Mouse (Mus musculus): Measurements from ENCODE around the gene Cnp. TPM values are rescaled to one million over a fixed set of nuclear protein-coding genes. Genes with fewer than 3 reads are reported as not detected.

The Cnp gene
- total and polyA plus RNA-seq, 3 experiments = 19.0 to 20.8 TPM; not detected in 1

DNA sequence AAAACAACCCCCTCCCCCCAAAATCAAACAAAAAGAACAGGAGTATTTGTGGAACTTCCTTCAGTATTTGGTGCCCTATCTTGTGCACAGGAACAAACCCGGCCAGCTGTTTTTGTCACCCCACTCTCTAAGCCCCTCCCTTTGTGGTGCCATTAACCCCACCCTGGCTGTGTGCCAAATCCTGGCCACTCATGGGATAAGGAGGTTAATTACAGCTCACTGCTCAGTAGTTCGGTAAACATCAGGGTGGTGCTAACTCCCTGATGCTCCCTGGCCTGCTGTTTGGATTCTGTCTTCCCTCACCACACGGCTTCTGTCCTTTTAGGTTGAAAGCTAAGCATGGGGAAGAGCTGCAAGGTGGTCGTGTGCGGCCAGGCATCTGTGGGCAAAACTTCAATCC, 49.2 kb downstream of the Cnp start (continued):
- peak; percentile 98 for TF ChIP-seq SIN3A (IDR thresholded peaks at IDR 0.05; ENCODE audit: low read length)
- no peak for TF ChIP-seq CHD1 (IDR thresholded peaks at IDR 0.05; ENCODE audit: low read depth, low read length)
- TF ChIP-seq BHLHE40 (IDR thresholded peaks at IDR 0.05; ENCODE audit: borderline replicate concordance, low read depth, low read length) = peak; percentile 42; the same call in 1 of the 2 replicates
- peak; percentile 72 for TF ChIP-seq TCF12 (IDR thresholded peaks at IDR 0.05; ENCODE audit: low read depth, low read length)

GRCm38 (mm10) chr11:100625754-100626700, 51.3 kb downstream of the Cnp start:
- peaks cover 0 to 43% of the 10 kb centered on the region in 2 experiments; a peak in 2 of 4 replicates for H3K36me3 ChIP-seq (ENCODE audit: control insufficient read depth in 1 of 2, insufficient read depth in 2 of 2, low read length in 2 of 2)
- H3K27ac ChIP-seq (ENCODE audit: control insufficient read depth, low read depth, low read length) = peak overlapping the region; percentile 84

GRCm38 (mm10) chr11:100626701-100627195, 52.0 kb downstream of the Cnp start:
- Histone ChIP-seq H3K4me1 (ENCODE audit: control insufficient read depth in 1 of 2, insufficient read depth in 2 of 2, low read length in 2 of 2) (peaks cover 10 to 53% of the 10 kb centered on the region in 2 experiments), H3K9me3 (replicated peaks; ENCODE audit: insufficient read depth, low read length) (no peaks in the 10 kb centered on the region), H3K27me3 (ENCODE audit: control insufficient read depth in 1 of 2, insufficient read depth in 2 of 2, low read length in 2 of 2) (no peaks in the 10 kb centered on the region), H3K79me2 (ENCODE audit: control insufficient read depth, insufficient read depth, low read length, poor library complexity) (peaks cover 4% of the 10 kb centered on the region), H3K9ac (ENCODE audit: control insufficient read depth, low read depth, low read length, poor library complexity, severe bottlenecking) (peak overlapping the region; percentile 54), H3K36me3 (ENCODE audit: control insufficient read depth in 1 of 2, insufficient read depth in 2 of 2, low read length in 2 of 2) (peaks cover 0 to 43% of the 10 kb centered on the region in 2 experiments; a peak in 2 of 4 replicates), H3K27ac (ENCODE audit: control insufficient read depth, low read depth, low read length) (peak overlapping the region; percentile 84), H3K4me3 (ENCODE audit: control insufficient read depth in 1 of 2, insufficient read depth in 1 of 2, low read depth in 2 of 2, low read length in 2 of 2) (peak overlapping the region in 1 of 2 experiments; percentile 21; a peak in 1 of 4 replicates)
- DNase-seq (ENCODE audit: low read depth, low spot score) = peak; percentile 94
- TF ChIP-seq ZMIZ1 (IDR thresholded peaks at IDR 0.05; ENCODE audit: low read depth, low read length) (peak; percentile 83; the same call in 1 of the 2 replicates), ZKSCAN1 (IDR thresholded peaks at IDR 0.05; ENCODE audit: low read depth, low read length) (no peak), MXI1 (IDR thresholded peaks at IDR 0.05; ENCODE audit: low read depth, low read length) (peak; percentile 31; the same call in 1 of the 2 replicates), ELF1 (IDR thresholded peaks at IDR 0.05; ENCODE audit: low read depth, low read length) (peak; percentile 95), MAFK (IDR thresholded peaks at IDR 0.05; ENCODE audit: borderline replicate concordance, low read depth, low read length) (no peak), POLR2A (IDR thresholded peaks at IDR 0.05; ENCODE audit: control insufficient read depth in 1 of 2, insufficient read depth in 1 of 2, low read depth in 1 of 2, low read length in 2 of 2, poor library complexity in 1 of 2) (peak; percentile 19 to 87; a peak in 2 of 4 replicates), HCFC1 (IDR thresholded peaks at IDR 0.05; ENCODE audit: low read depth, low read length) (peak; percentile 81), MYB (IDR thresholded peaks at IDR 0.05; ENCODE audit: low read depth, low read length) (no peak), GABPA (IDR thresholded peaks at IDR 0.05; ENCODE audit: low read depth, low read length) (no peak), SIN3A (IDR thresholded peaks at IDR 0.05; ENCODE audit: low read length) (peak; percentile 61), TBP (IDR thresholded peaks at IDR 0.05; ENCODE audit: low read depth, low read length) (peak; percentile 93), EP300 (IDR thresholded peaks at IDR 0.05; ENCODE audit: low read depth in 1 of 2, low read length in 2 of 2) (peak in 1 of 2 experiments; percentile 32; a peak in 2 of 4 replicates), TAL1 (IDR thresholded peaks at IDR 0.05; ENCODE audit: low read length) (no peak), POLR2AphosphoS2 (IDR thresholded peaks at IDR 0.05; ENCODE audit: low read length) (peak; percentile 67; the same call in 1 of the 2 replicates), E2F4 (IDR thresholded peaks at IDR 0.05; ENCODE audit: borderline replicate concordance, low read depth, low read length) (no peak), CHD1 (IDR thresholded peaks at IDR 0.05; ENCODE audit: low read depth, low read length) (no peak), GATA1 (IDR thresholded peaks at IDR 0.05; ENCODE audit: low read depth, low read length) (no peak), NELFE (IDR thresholded peaks at IDR 0.05; ENCODE audit: low read depth, low read length) (peak; percentile 65), BHLHE40 (IDR thresholded peaks at IDR 0.05; ENCODE audit: borderline replicate concordance, low read depth, low read length) (no peak), JUND (IDR thresholded peaks at IDR 0.05; ENCODE audit: low read depth, low read length) (no peak), SMC3 (IDR thresholded peaks at IDR 0.05; ENCODE audit: low read depth, low read length) (peak; percentile 83), ZC3H11A (IDR thresholded peaks at IDR 0.05; ENCODE audit: low read depth, low read length) (peak; percentile 64), ZNF384 (IDR thresholded peaks at IDR 0.05; ENCODE audit: low read depth, low read length) (0 out of 2 replicates have a peak, but pooled peaks have one; percentile 5), UBTF (IDR thresholded peaks at IDR 0.05; ENCODE audit: borderline replicate concordance, insufficient read depth, low read depth, low read length) (0 out of 2 replicates have a peak, but pooled peaks have one; percentile 72)

More at GRCm38 (mm10) chr11:100625754-100626700, 51.3 kb downstream of the Cnp start:
- H3K27me3 ChIP-seq (ENCODE audit: control insufficient read depth in 1 of 2, insufficient read depth in 2 of 2, low read length in 2 of 2) = no peaks in the 10 kb centered on the region
- no peak for DNase-seq (ENCODE audit: low read depth, low spot score)
- H3K9ac ChIP-seq (ENCODE audit: control insufficient read depth, low read depth, low read length, poor library complexity, severe bottlenecking) = peak overlapping the region; percentile 4; the same call in 1 of the 2 replicates
- H3K4me1 ChIP-seq (ENCODE audit: control insufficient read depth in 1 of 2, insufficient read depth in 2 of 2, low read length in 2 of 2) = peaks cover 10 to 53% of the 10 kb centered on the region in 2 experiments
- H3K79me2 ChIP-seq (ENCODE audit: control insufficient read depth, insufficient read depth, low read length, poor library complexity) = peaks cover 4% of the 10 kb centered on the region
- H3K9me3 ChIP-seq (replicated peaks; ENCODE audit: insufficient read depth, low read length) = no peaks in the 10 kb centered on the region
- TF ChIP-seq ZC3H11A (IDR thresholded peaks at IDR 0.05; ENCODE audit: low read depth, low read length) (no peak), EP300 (IDR thresholded peaks at IDR 0.05; ENCODE audit: low read depth in 1 of 2, low read length in 2 of 2) (peak in 1 of 2 experiments; percentile 26; a peak in 1 of 4 replicates)
- H3K4me3 ChIP-seq (ENCODE audit: control insufficient read depth in 1 of 2, insufficient read depth in 1 of 2, low read depth in 2 of 2, low read length in 2 of 2) = no peak overlapping the region

Data from MEL (cell line).